Mouse (Mus musculus): ENCODE data around the gene Cd300ld3.
"Not testable (repeated sequence)": the region's sequence is repeated elsewhere in the genome, so short reads cannot be mapped to it uniquely, and the experiment has no call there.

Gene Cd300ld3

GRCm38 (mm10) chr11:115071631-115072294, 23.6 kb upstream of the Cd300ld3 start:
- no peak for TF ChIP-seq GATA4 (IDR thresholded peaks at IDR 0.05; ENCODE audit: insufficient replicate concordance, low read length)

GRCm38 (mm10) chr11:115071015-115071551, 22.9 kb upstream of the Cd300ld3 start:
- no peak for TF ChIP-seq GATA4 (IDR thresholded peaks at IDR 0.05; ENCODE audit: insufficient replicate concordance, low read length)

- no peak for TF ChIP-seq GATA4 (IDR thresholded peaks at IDR 0.05; ENCODE audit: insufficient replicate concordance, low read length)
Measured at GRCm38 (mm10) chr11:115066768-115067167, 18.6 kb upstream of the Cd300ld3 start.

GRCm38 (mm10) chr11:115062077-115062476, 13.9 kb upstream of the Cd300ld3 start, which contains the start of gene Cd300e:
Gene Cd300e (minus strand): TSS chr11:115062177.
- no peak for TF ChIP-seq GATA4 (IDR thresholded peaks at IDR 0.05; ENCODE audit: insufficient replicate concordance, low read length)

- no peak for TF ChIP-seq GATA4 (IDR thresholded peaks at IDR 0.05; ENCODE audit: insufficient replicate concordance, low read length)
Measured at GRCm38 (mm10) chr11:115059797-115060196, 11.6 kb upstream of the Cd300ld3 start.

GRCm38 (mm10) chr11:115058701-115059100, 10.5 kb upstream of the Cd300ld3 start:
- TF ChIP-seq GATA4 (IDR thresholded peaks at IDR 0.05; ENCODE audit: insufficient replicate concordance, low read length): no peak

- TF ChIP-seq GATA4 (IDR thresholded peaks at IDR 0.05; ENCODE audit: insufficient replicate concordance, low read length): no peak
Measured at GRCm38 (mm10) chr11:115054537-115054936, 6.3 kb upstream of the Cd300ld3 start.

- TF ChIP-seq GATA4 (IDR thresholded peaks at IDR 0.05; ENCODE audit: insufficient replicate concordance, low read length): no peak
Measured at GRCm38 (mm10) chr11:115052991-115053390, 4.8 kb upstream of the Cd300ld3 start.

GRCm38 (mm10) chr11:115052206-115052605, 4.0 kb upstream of the Cd300ld3 start:
- no peak for TF ChIP-seq GATA4 (IDR thresholded peaks at IDR 0.05; ENCODE audit: insufficient replicate concordance, low read length)

- no peak for TF ChIP-seq GATA4 (IDR thresholded peaks at IDR 0.05; ENCODE audit: insufficient replicate concordance, low read length)
Measured at GRCm38 (mm10) chr11:115049282-115049895, 1.2 kb upstream of the Cd300ld3 start.

GRCm38 (mm10) chr11:115037669-115038068, 10.5 kb downstream of the Cd300ld3 start, which contains the start of gene Cd300ld5:
Gene Cd300ld5 (minus strand): TSS chr11:115037769.
- not testable (repeated sequence) for TF ChIP-seq GATA4 (IDR thresholded peaks at IDR 0.05; ENCODE audit: insufficient replicate concordance, low read length)

GRCm38 (mm10) chr11:115026912-115027311, 21.3 kb downstream of the Cd300ld3 start, which contains the start of gene Cd300ld4:
Gene Cd300ld4 (minus strand): TSS chr11:115027012.
- TF ChIP-seq GATA4 (IDR thresholded peaks at IDR 0.05; ENCODE audit: insufficient replicate concordance, low read length): not testable (repeated sequence)

- not testable (repeated sequence) for TF ChIP-seq GATA4 (IDR thresholded peaks at IDR 0.05; ENCODE audit: insufficient replicate concordance, low read length)
Measured at GRCm38 (mm10) chr11:115016093-115016492, 32.1 kb downstream of the Cd300ld3 start, which contains the start of gene Cd300ld2. Gene Cd300ld2 (minus strand): TSS chr11:115016193.

GRCm38 (mm10) chr11:115004070-115004469, 44.1 kb downstream of the Cd300ld3 start:
- no peak for TF ChIP-seq GATA4 (IDR thresholded peaks at IDR 0.05; ENCODE audit: insufficient replicate concordance, low read length)

- TF ChIP-seq GATA4 (IDR thresholded peaks at IDR 0.05; ENCODE audit: insufficient replicate concordance, low read length): no peak
Measured at GRCm38 (mm10) chr11:115001474-115002040, 46.7 kb downstream of the Cd300ld3 start, which contains the start of gene Cd300c2. Gene Cd300c2 (minus strand): TSS chr11:115001880.
